Mouse (Mus musculus): ENCODE measurements around the gene Katnb1.

DNA sequence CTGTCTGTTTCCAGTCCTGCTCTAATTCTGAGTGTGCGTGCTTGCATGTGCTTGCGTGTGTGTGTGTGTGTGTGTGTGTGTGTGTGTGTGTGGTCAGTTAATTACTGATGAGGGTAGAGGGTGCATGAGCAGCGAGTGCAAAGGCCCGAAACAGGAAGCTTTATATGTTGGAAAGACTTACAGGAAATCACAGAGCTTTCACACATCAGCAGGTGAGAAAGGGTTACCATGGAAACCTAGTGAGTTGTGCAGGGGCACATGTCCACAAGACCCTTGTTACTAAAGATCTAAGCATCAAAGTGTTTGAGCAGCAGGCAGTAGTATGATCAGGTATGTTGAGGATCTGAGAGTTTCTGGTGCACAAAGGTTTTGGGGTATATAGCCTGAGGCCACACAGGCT is 3.3 kb downstream of the Katnb1 start:
- no peak for TF ChIP-seq TAL1 (IDR thresholded peaks at IDR 0.05; ENCODE audit: low read length)
- TF ChIP-seq GATA1 (IDR thresholded peaks at IDR 0.05; ENCODE audit: low read length), result no peak
